Mouse (Mus musculus) olfactory bulb, adult 2 months (tissue): ENCODE measurements around the gene Slc24a4.

ENCODE experiments used
- CTCF ChIP-seq: fragments of 200-500 bp; IDR thresholded peaks from 2 replicates; pipeline ENCODE4 v1.5.1; 2012; ENCODE audit warnings: low read depth, mild to moderate bottlenecking, low read length, moderate library complexity; ENCODE audit not compliant: insufficient read depth
- POLR2A ChIP-seq: fragments of 200-500 bp; IDR thresholded peaks from 2 replicates; pipeline ENCODE4 v1.6.1; 2012; ENCODE audit warnings: mild to moderate bottlenecking, low read depth, low read length, moderate library complexity; ENCODE audit not compliant: insufficient read depth

DNA sequence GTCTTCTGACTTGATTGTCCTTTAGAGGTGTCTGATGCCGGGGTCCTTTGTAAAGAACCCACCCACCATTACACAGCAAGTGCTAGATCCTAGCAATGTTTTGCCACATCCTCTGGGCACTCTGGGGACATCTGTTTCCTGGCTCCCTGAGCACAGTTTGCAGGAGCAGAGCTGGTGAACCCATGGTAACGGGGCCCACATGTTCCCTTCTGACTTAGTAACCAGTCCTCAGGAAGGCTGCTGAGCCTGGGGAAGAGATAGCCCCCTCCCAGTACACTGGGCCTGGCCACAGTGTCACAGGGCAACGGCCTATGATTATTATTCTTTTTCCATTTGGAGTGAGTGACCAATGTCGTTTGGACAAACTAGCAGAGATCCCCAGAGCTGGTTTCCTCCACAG, 19.1 kb downstream of the Slc24a4 start:
- TF ChIP-seq CTCF (no peak), POLR2A (no peak)
